Mouse (Mus musculus) MEL (cell line): Measurements from ENCODE around the gene Col5a3.

Source experiments
- EP300 ChIP-seq, 2 experiments: IDR thresholded peaks; 2 replicates each; pipeline ENCODE4 v1.6.1; 2011; ENCODE audit warnings: improper control_type of control experiment in 2 of 2, low read length in 2 of 2, low read depth in 1 of 2, mild to moderate bottlenecking in 1 of 2
- POLR2A ChIP-seq, 2 experiments: IDR thresholded peaks; 2 replicates each; pipeline ENCODE4 v1.6.1; 2011 to 2012; ENCODE audit warnings: low read length in 2 of 2, mild to moderate bottlenecking in 2 of 2, control low read depth in 1 of 2, improper control_type of control experiment in 1 of 2, low read depth in 1 of 2, moderate library complexity in 1 of 2; ENCODE audit not compliant: control insufficient read depth in 1 of 2, insufficient read depth in 1 of 2, poor library complexity in 1 of 2
- POLR2AphosphoS2 ChIP-seq: IDR thresholded peaks from 2 replicates; pipeline ENCODE4 v1.6.1; 2011; ENCODE audit warnings: low read length, improper control_type of control experiment
- TCF12 ChIP-seq: IDR thresholded peaks from 2 replicates; pipeline ENCODE4 v1.6.1; 2014; ENCODE audit warnings: low read depth, mild to moderate bottlenecking, inconsistent platforms, low read length, improper control_type of control experiment, moderate library complexity

DNA sequence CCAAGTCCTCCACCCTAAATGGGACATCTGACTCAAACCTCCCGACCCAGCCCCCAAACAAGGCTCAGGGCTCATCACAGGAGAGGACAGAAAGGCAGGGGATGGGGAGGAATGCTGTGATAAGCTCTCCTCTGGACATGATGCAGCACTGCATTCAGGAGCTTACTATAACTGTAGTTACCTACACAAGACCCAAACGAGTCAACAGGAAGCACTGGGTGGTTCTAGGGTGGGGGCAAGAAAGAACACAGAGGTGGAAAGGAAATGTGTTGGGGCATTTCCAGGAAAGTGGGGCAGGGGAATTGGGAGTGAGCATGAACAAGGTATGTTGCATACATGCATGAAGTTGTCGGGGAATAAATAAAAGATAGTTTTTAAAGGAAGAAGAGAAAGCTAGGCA is 80.2 kb downstream of the Col5a3 start:
- no peak for TF ChIP-seq TCF12
- TF ChIP-seq POLR2A (IDR thresholded peaks at IDR 0.05; ENCODE audit: control insufficient read depth in 1 of 2, insufficient read depth in 1 of 2, low read depth in 1 of 2, low read length in 2 of 2, poor library complexity in 1 of 2) = no peak
- no peak for TF ChIP-seq POLR2AphosphoS2
- no peak for TF ChIP-seq EP300 (IDR thresholded peaks at IDR 0.05; ENCODE audit: low read depth in 1 of 2, low read length in 2 of 2)
